Mouse (Mus musculus) spleen, adult 2 months (tissue): ENCODE data around the gene Haus2.

Experiments
- CTCF ChIP-seq: fragments of 200-500 bp; IDR thresholded peaks from 2 replicates; pipeline ENCODE4 v1.5.1; 2011; ENCODE audit warnings: mild to moderate bottlenecking, inconsistent platforms; ENCODE audit not compliant: insufficient read depth, insufficient read length, insufficient replicate concordance; ENCODE audit errors: extremely low read depth
- POLR2A ChIP-seq: fragments of 200-500 bp; IDR thresholded peaks from 2 replicates; pipeline ENCODE4 v1.6.1; 2011; ENCODE audit warnings: low read depth, low read length, inconsistent platforms

- TF ChIP-seq CTCF (no peak), POLR2A (no peak)
Measured at GRCm38 (mm10) chr2:120654693-120655092, 45.5 kb downstream of the Haus2 start.
